Mouse (Mus musculus) kidney, adult 2 months (tissue): Measurements from ENCODE around the gene Muc20.

Experiments
- CTCF ChIP-seq: fragments of 200-500 bp; conservative IDR thresholded peaks from 2 replicates; pipeline ENCODE4 v1.5.1; 2011; ENCODE audit warnings: low read depth, mild to moderate bottlenecking, control low read depth, low read length, moderate library complexity, mixed read lengths; ENCODE audit not compliant: insufficient read depth, insufficient read length
- POLR2A ChIP-seq: fragments of 200-500 bp; IDR thresholded peaks from one replicate; pipeline ENCODE4 v1.6.1; 2011; ENCODE audit warnings: low read depth, low read length, control low read depth

- TF ChIP-seq POLR2A: no peak
- no peak for TF ChIP-seq CTCF
Measured at GRCm38 (mm10) chr16:32822450-32822827, 25.2 kb upstream of the Muc20 start.
